Mouse (Mus musculus) adrenal gland, postnatal 10 days (tissue): ENCODE measurements around the gene Cux1. TPM values are rescaled to one million over a fixed set of nuclear protein-coding genes. Genes with fewer than 3 reads are reported as not detected.
"Not testable (repeated sequence)": the region's sequence is repeated elsewhere in the genome, so short reads cannot be mapped to it uniquely, and the experiment has no call there.

Experiments used
- DNase-seq: peaks from one replicate; pipeline ENCODE4 v3.0.0; 2021; ENCODE audit warnings: mixed read lengths
- total RNA-seq, 2 experiments: library from RNA; stranded (reverse); gene quantifications; 2 replicates each; pipeline ENCODE4 v1.2.3; 2021

Gene Cux1
- total RNA-seq, 2 experiments from 2014 or later = 79.1 to 95.4 TPM

DNA sequence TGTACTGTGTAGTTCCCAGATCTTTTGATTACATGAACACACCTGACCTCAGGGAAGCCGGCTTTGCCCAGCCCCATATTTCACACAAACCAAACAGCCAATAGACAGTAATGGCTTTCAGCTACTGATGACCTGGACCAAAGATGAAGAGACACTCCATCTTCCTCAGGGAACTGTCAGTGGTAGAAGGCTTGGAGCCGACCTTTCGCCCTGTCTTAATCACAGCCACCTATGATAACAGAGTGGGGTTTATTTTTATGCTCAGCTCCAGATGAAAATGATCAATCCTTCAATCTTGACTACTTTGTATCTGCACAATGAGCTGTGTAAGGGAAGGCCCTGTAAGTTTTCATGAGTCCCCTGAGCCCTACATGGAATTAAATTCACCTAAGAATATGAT lies 93.2 kb downstream of the Cux1 start:
- no peak for DNase-seq

DNA sequence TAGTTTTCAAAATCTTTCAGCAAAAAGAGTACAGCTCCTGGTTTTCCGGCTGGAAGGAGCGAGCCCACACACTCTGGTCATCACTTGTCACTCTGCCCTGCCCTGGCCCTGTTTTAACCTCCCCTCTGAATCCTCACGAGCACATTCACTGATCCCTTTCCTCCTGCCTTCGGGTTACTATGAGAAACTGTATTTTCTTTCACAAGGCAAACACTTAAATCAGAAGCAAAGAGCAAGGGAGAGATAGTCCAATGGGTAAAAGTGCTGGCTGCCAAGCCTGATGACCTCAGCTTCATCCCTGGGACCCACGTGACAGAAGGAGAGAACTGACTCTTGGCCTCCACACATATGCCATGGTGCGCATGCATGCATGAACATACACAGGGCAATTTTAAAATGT lies 94.0 kb downstream of the Cux1 start:
- peak; percentile 52 for DNase-seq

GRCm38 (mm10) chr5:136472846-136473245 lies 94.4 kb downstream of the Cux1 start:
- DNase-seq = no peak

DNA sequence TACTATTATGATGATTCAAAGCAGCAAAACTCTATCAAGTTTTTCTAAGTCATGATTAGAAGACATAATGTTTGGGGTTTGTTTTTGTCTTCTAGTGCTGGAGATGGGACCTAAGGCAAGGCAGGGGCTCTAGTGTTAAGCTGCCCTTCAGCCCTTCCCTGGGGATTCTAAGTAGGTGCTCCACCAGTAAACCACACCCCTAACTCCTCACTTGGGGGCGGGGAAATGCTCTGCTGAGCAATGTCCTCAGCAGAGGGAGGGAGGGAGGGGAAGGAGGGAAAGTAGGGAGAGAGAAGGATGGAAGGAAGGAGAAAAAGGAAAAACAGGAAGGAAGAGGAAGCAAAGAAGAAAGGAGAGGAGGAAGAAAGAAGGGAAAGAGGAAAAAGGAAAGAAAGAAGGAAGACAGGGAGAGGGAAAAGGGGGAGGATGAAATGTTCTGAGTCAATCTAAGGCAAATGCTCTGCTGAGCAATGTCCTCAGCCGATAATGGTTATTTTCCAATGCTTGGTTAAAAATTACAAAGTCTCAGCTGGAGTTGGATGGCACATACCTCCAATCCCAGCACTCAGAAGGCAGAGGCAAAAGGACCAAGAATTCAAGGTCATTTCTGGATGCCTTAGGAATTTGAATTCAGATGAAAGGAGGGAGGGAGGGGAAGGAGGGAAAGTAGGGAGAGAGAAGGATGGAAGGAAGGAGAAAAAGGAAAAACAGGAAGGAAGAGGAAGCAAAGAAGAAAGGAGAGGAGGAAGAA lies 96.1 kb downstream of the Cux1 start:
- not testable (repeated sequence) for DNase-seq

DNA sequence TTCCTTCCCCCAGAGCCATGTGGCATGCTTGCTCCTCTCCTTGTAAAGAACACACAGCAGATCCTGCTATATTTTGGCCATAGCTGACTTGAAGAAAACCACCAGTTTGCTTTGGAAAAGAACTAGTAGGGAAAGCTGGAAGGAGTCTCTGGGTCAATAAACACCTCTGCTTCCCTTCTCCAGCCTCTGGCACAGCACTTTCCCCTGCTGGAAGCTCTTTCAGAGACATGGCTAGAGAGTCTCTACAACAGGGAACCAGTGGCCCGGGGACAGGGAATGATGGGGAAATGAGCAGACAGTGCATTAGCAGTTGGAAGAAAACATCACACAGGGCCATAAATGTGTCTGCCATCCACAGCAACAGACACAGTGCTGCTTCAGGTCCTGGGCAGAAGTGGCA lies 98.0 kb downstream of the Cux1 start:
- no peak for DNase-seq

- DNase-seq = peak; percentile 47
Measured at GRCm38 (mm10) chr5:136467360-136467999, 99.8 kb downstream of the Cux1 start.

DNA sequence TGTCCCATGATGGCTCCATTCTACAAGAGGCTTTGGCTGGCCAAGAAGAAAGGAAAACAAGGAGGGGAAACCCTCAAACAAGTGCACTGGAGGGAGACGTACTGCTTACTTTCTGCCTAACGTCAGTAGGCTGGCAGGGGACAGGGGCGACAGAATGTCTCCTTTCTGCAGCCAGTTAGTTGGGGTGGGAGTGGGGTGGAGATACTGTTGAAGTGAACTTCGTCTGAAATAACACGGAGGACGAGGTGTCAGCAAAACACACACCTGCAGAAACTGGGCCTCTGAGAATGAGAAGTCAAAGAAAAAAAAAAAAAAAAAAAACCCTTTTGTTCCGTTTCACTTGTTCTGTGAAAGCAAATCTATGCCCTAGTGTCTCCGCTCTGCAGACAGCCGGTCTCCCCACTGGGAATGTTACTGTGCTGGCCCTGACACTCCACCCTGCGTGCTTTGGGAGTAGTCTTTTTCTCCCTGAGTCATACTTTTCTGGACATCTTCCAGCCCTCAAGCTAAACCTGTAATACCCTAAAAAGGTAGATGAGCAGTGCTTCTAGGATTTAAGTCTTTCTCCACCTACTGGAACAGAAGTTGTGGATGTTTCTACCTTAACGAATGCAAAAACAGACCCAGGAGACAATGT lies 101.4 kb downstream of the Cux1 start:
- peak; percentile 49 for DNase-seq

GRCm38 (mm10) chr5:136465366-136465765 lies 101.9 kb downstream of the Cux1 start:
- DNase-seq = no peak

DNA sequence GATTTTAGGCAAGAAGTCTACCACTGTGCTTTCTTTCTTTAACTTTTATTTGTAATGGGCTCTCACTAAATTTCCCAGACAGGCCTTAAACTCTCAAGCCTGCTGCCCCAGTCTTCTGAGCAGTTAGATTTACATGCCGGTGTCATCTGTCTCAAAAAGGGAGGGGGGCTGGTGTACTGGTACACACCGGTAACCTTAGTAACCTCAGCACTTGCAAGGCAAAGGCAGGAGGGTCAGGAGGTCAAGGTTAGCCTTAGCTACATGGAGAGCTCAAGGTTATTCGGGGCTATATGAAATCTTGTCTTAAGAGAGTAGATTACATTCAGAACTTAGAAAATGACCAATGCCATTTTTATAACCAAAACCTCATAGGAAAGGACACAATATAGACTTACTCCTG lies 102.4 kb downstream of the Cux1 start:
- no peak for DNase-seq

DNA sequence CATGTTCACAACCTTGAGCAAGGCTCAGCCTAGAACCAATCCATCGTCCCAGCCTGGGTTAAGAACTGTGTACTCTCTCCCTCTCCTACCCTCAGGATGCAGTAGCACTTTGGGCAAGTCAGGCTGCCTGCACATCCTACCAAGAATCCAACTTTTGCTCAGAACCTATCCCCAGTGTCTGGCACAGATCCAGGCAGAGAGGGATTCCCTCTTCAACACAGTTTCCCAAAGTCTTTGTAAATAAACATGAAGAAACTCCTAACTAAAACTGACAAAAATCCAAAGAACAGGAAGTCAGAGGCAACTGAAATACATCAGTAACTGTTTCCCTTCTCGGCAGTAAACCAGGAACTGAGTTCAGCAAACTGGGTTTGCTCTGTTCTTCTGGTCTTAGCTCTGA lies 103.2 kb downstream of the Cux1 start:
- DNase-seq = no peak

DNA sequence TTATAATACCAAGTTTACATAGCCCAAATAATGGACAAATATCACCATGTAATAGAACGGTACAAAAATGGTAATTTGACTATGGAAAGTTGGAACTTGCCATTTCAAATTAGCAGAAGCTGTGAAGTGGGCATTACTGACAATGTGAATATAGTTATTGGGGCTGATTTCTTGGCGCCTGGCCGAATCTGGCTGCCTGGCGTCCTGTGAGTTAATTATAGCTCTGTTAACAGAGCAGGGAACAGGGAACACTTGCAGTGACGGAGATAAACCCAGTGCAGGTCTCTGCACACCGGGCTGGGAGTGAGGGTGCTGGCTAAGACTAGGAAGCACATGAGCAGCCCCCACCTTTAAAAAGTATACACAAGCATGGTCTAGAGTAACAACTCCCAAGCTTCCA lies 104.7 kb downstream of the Cux1 start:
- DNase-seq = no peak

GRCm38 (mm10) chr5:136459901-136460300 lies 107.4 kb downstream of the Cux1 start:
- no peak for DNase-seq

DNA sequence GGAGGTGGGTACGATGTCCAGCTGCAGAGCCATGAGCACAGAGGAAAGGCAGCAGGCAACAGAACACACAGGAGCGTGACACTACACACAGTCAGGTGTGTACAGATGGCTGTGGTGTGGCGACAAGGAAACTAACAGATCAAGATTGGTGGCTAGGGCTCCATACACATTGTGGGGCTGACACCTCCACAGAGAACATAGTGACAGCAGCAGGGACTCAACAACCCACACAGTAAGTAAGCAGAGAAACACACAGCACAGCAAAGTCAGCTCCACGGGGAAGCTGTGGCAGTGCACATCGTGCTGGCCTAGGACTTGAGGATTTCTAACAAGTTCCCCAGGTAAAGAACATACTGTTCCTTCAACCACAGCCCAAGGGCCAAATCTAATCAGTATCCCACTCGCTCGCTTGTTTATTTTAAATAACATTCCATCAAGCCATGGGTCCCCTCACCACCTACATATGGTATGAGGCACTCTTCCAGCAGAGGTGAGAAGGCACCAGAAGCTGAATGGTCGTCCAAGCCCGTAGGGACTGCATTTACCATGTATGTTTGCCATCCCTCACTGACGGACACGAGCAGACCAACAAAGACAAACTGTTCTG lies 108.3 kb downstream of the Cux1 start:
- DNase-seq = no peak

- peak; percentile 45 for DNase-seq
Measured at GRCm38 (mm10) chr5:136458102-136458863, 109.0 kb downstream of the Cux1 start.

- no peak for DNase-seq
Measured at GRCm38 (mm10) chr5:136456395-136456794, 110.9 kb downstream of the Cux1 start.

GRCm38 (mm10) chr5:136452681-136453080 lies 114.6 kb downstream of the Cux1 start:
- DNase-seq = no peak

DNA sequence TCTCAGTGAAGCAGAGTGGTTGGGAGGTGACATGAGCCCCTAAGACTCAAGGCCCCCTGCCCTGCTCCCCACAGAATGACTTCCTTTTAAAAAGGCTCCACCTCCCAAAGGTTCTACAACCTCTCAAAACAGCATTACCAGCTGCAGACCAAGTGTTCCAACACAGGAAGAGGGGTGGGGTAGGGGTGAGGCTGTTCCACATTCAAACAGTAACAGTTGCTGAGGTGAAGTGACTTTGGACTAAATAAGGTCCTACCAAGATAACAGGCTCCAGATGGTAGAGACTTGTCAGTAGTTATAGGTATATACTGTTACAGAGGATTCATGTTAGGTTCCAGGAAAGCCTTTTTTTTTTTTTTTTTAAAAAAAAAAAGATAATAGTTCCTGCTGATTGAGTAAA lies 117.5 kb downstream of the Cux1 start:
- no peak for DNase-seq

GRCm38 (mm10) chr5:136445967-136446366 lies 121.3 kb downstream of the Cux1 start:
- DNase-seq = no peak

DNA sequence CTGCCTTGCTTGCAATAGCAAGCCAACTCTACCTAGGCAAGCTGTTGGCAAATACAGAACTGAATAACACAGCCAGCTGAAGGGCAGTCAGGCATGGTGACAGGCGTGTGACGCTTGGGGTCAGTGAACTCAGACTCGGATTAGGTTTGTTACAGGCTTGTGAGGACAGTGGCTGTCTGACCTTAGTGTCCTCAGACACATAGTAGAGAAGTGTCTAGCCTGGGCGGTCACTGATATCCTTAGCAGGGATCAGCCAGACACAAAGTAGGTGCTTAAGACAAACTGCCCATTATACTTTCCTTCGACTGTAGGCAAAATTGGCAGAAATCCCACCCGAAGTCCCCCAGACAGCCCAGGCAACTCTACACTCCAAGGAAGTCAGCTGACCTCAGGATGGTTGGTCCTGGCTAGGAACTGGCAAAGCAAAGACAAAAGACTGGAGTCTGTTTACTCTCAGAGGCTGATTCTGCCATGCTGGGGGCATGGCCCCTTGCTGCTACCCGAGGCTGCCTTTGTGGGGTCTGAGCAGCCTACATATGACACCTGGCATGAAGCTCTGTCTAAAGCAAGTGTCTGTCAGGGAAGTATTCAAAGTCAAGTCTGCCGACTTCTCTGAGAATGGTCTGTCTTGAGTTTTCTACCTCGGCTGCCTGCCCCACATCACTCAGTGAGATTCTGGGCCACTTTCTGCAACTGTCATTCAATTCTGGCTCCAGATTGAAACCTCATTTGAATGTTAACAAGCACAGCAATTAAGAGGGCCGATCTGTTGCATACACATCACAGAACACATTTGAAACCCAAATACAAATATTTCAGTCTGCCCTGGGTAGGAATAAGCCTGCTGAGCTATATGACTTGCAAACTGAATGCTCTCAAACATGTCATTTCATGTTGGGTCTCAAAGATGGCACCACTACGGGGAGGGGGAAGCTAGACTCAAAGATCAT lies 124.8 kb downstream of the Cux1 start:
- no peak for DNase-seq

DNA sequence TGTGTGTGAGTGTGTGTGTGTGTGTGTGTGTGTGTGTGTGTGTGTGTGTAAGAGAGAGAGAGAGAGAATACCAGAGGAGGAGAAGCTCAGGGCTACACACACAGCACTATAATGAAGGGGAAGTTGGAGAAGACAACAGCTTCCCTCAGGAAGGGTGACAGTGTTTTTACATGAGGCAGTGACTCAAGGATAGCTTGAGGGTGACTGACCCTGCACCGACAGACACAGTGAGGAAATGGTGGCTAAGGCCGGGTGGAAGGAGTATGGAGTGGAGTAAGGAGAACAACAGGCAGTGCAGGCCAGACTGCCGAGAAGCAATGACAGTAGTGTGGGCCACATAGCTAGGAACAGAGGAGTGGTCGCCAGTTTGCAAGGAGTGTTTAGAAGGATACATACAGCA lies 137.6 kb downstream of the Cux1 start:
- no peak for DNase-seq

DNA sequence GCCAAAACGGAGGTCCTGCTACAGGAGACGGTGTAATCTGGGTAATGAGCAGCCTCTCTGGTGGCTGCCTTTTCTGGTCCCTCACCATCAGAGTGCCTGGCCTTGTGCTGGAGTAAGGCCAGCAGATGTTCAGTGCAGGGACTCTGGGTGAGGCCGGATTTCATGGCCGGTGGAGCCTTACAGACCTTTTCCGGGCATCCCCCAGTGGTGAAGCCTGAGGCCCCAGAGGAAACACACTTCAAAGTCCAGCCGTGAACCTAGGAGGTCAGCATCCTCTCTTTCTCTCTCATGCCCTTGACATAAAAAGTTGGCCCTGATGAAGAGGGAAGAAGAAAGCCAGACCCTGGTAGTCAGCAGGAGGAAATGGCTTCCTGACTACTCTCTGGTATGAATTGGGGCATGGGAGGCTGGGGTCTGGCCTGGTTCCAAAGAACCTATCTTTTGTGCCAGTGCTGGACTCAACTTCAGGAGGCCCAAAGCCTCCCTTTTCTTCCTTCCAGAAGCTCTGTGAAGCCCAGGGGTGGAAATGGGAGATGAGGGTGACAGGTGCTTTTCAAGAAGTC lies 138.7 kb downstream of the Cux1 start:
- DNase-seq = peak; percentile 50
